Mouse (Mus musculus) embryonic facial prominence, embryonic 10.5 days (tissue): ENCODE measurements around the gene Rbfox1. TPM values are rescaled to one million over a fixed set of nuclear protein-coding genes. Genes with fewer than 3 reads are reported as not detected.

Experiments
- DNase-seq: peaks from one replicate; pipeline ENCODE4 v3.0.0-alpha.2; 2017; ENCODE audit warnings: low spot score
- H3K27ac ChIP-seq: fragments of 300-500 bp; sonication (generic); replicated peaks from 2 replicates; pipeline ENCODE4 v1.5.1; 2016; ENCODE audit warnings: mild to moderate bottlenecking
- H3K27me3 ChIP-seq: fragments of 300-500 bp; sonication (generic); replicated peaks from 2 replicates; pipeline ENCODE4 v1.6.1; 2016; ENCODE audit warnings: low read depth, mild to moderate bottlenecking; ENCODE audit not compliant: poor library complexity, severe bottlenecking
- H3K36me3 ChIP-seq: fragments of 300-500 bp; sonication (generic); replicated peaks from 2 replicates; pipeline ENCODE4 v1.6.1; 2016; ENCODE audit warnings: mild to moderate bottlenecking, moderate library complexity
- H3K4me1 ChIP-seq: fragments of 300-500 bp; sonication (generic); 2 replicates; pipeline ENCODE4 v1.6.1; 2016
- H3K4me3 ChIP-seq: fragments of 300-500 bp; sonication (generic); 2 replicates; pipeline ENCODE4 v1.5.1; 2016; ENCODE audit warnings: mild to moderate bottlenecking, moderate library complexity
- H3K9me3 ChIP-seq: fragments of 300-500 bp; sonication (generic); 2 replicates; pipeline ENCODE4 v1.6.1; 2016; ENCODE audit warnings: mild to moderate bottlenecking
- WGBS: fragments of 180-500 bp; shearing (Covaris S2); methylation state at CpG from one replicate; pipeline ENCODE4 v1.1.7; 2016; 5-methylcytosine and 5-hydroxymethylcytosine counted together
- polyA plus RNA-seq: library from polyadenylated mRNA; unstranded; fragments of >200 nt; fragmentation: Nextera tagmentation; extraction: Ambion mirVana; gene quantifications from 2 replicates; pipeline ENCODE4 v1.2.1, GENCODE M21; 2016

The Rbfox1 gene
- polyA plus RNA-seq, 1 experiment from 2014 or later, result 2.3 TPM

GRCm38 (mm10) chr16:7067109-7067508 is 1182.0 kb downstream of the Rbfox1 start:
- no peaks in the 10 kb centered on the region for H3K27me3 ChIP-seq
- H3K36me3 ChIP-seq, result no peaks in the 10 kb centered on the region
- no peak for DNase-seq
- no peaks in the 10 kb centered on the region for H3K4me1 ChIP-seq
- H3K9me3 ChIP-seq, result no peaks in the 10 kb centered on the region
- H3K27ac ChIP-seq, result no peak overlapping the region
- H3K4me3 ChIP-seq, result no peak overlapping the region
- 87% methylated on average over 8 of the region's 8 CpGs for WGBS

GRCm38 (mm10) chr16:7069599-7069998 is 1184.4 kb downstream of the Rbfox1 start:
- H3K4me1 ChIP-seq, result no peaks in the 10 kb centered on the region
- H3K36me3 ChIP-seq, result no peaks in the 10 kb centered on the region
- no peak overlapping the region for H3K27ac ChIP-seq
- no peak overlapping the region for H3K4me3 ChIP-seq
- H3K9me3 ChIP-seq, result no peaks in the 10 kb centered on the region
- no peaks in the 10 kb centered on the region for H3K27me3 ChIP-seq
- no peak for DNase-seq
- WGBS, result 71% methylated on average over 8 of the region's 8 CpGs

- Histone ChIP-seq H3K36me3 (no peaks in the 10 kb centered on the region), H3K9me3 (no peaks in the 10 kb centered on the region), H3K27me3 (no peaks in the 10 kb centered on the region), H3K4me1 (no peaks in the 10 kb centered on the region), H3K4me3 (no peak overlapping the region), H3K27ac (no peak overlapping the region)
- DNase-seq, result no peak
- WGBS, result 84% methylated on average over 4 of the region's 4 CpGs
Observed at GRCm38 (mm10) chr16:7074786-7075185, 1189.6 kb downstream of the Rbfox1 start.

- H3K27ac ChIP-seq, result no peak overlapping the region
- no peak for DNase-seq
- no peaks in the 10 kb centered on the region for H3K27me3 ChIP-seq
- 82% methylated on average over 6 of the region's 6 CpGs for WGBS
- no peaks in the 10 kb centered on the region for H3K4me1 ChIP-seq
- H3K36me3 ChIP-seq, result no peaks in the 10 kb centered on the region
- no peaks in the 10 kb centered on the region for H3K9me3 ChIP-seq
- H3K4me3 ChIP-seq, result no peak overlapping the region
Observed at GRCm38 (mm10) chr16:7075749-7076148, 1190.6 kb downstream of the Rbfox1 start.

- Histone ChIP-seq H3K27me3 (no peaks in the 10 kb centered on the region), H3K27ac (no peak overlapping the region), H3K9me3 (no peaks in the 10 kb centered on the region), H3K4me3 (no peak overlapping the region), H3K36me3 (no peaks in the 10 kb centered on the region), H3K4me1 (0 out of 2 replicates have a peak, but pooled peaks cover 4% of the 10 kb centered on the region)
- 94% methylated on average over 1 of the region's 1 CpGs for WGBS
- no peak for DNase-seq
Observed at GRCm38 (mm10) chr16:7076305-7076704, 1191.2 kb downstream of the Rbfox1 start.

GRCm38 (mm10) chr16:7076707-7077106 is 1191.6 kb downstream of the Rbfox1 start:
- 90% methylated on average over 3 of the region's 3 CpGs for WGBS
- no peaks in the 10 kb centered on the region for H3K36me3 ChIP-seq
- no peak for DNase-seq
- no peak overlapping the region for H3K4me3 ChIP-seq
- H3K4me1 ChIP-seq, result 0 out of 2 replicates have a peak, but pooled peaks cover 5% of the 10 kb centered on the region
- H3K9me3 ChIP-seq, result no peaks in the 10 kb centered on the region
- no peaks in the 10 kb centered on the region for H3K27me3 ChIP-seq
- H3K27ac ChIP-seq, result no peak overlapping the region

- no peak overlapping the region for H3K27ac ChIP-seq
- no peak overlapping the region for H3K4me3 ChIP-seq
- H3K36me3 ChIP-seq, result no peaks in the 10 kb centered on the region
- no peaks in the 10 kb centered on the region for H3K9me3 ChIP-seq
- DNase-seq, result no peak
- 0 out of 2 replicates have a peak, but pooled peaks cover 5% of the 10 kb centered on the region for H3K4me1 ChIP-seq
- 80% methylated on average over 3 of the region's 3 CpGs for WGBS
- H3K27me3 ChIP-seq, result no peaks in the 10 kb centered on the region
Observed at GRCm38 (mm10) chr16:7081074-7081568, 1196.0 kb downstream of the Rbfox1 start.

GRCm38 (mm10) chr16:7081684-7082255 is 1196.6 kb downstream of the Rbfox1 start:
- Histone ChIP-seq H3K27me3 (no peaks in the 10 kb centered on the region), H3K4me3 (no peak overlapping the region), H3K9me3 (no peaks in the 10 kb centered on the region), H3K27ac (no peak overlapping the region), H3K4me1 (0 out of 2 replicates have a peak, but pooled peaks cover 5% of the 10 kb centered on the region), H3K36me3 (no peaks in the 10 kb centered on the region)
- no peak for DNase-seq
- WGBS, result 85% methylated on average over 5 of the region's 5 CpGs

GRCm38 (mm10) chr16:7083937-7084336 is 1198.8 kb downstream of the Rbfox1 start:
- DNase-seq, result no peak
- H3K4me1 ChIP-seq, result 0 out of 2 replicates have a peak, but pooled peaks cover 5% of the 10 kb centered on the region
- H3K27me3 ChIP-seq, result no peaks in the 10 kb centered on the region
- WGBS, result 87% methylated on average over 2 of the region's 2 CpGs
- H3K9me3 ChIP-seq, result no peaks in the 10 kb centered on the region
- no peak overlapping the region for H3K27ac ChIP-seq
- H3K4me3 ChIP-seq, result no peak overlapping the region
- H3K36me3 ChIP-seq, result no peaks in the 10 kb centered on the region

GRCm38 (mm10) chr16:7088601-7089430 is 1203.7 kb downstream of the Rbfox1 start:
- no peak overlapping the region for H3K27ac ChIP-seq
- H3K4me1 ChIP-seq, result no peaks in the 10 kb centered on the region
- no peaks in the 10 kb centered on the region for H3K27me3 ChIP-seq
- no peak overlapping the region for H3K4me3 ChIP-seq
- no peaks in the 10 kb centered on the region for H3K9me3 ChIP-seq
- no peaks in the 10 kb centered on the region for H3K36me3 ChIP-seq
- DNase-seq, result no peak
- 79% methylated on average over 10 of the region's 10 CpGs for WGBS

- WGBS, result 67% methylated on average over 1 of the region's 1 CpGs
- Histone ChIP-seq H3K36me3 (no peaks in the 10 kb centered on the region), H3K27me3 (no peaks in the 10 kb centered on the region), H3K9me3 (no peaks in the 10 kb centered on the region), H3K4me3 (no peak overlapping the region), H3K4me1 (no peaks in the 10 kb centered on the region), H3K27ac (no peak overlapping the region)
- DNase-seq, result no peak
Observed at GRCm38 (mm10) chr16:7089475-7089874, 1204.3 kb downstream of the Rbfox1 start.

- no peak for DNase-seq
- no peaks in the 10 kb centered on the region for H3K4me1 ChIP-seq
- no peaks in the 10 kb centered on the region for H3K27me3 ChIP-seq
- H3K36me3 ChIP-seq, result no peaks in the 10 kb centered on the region
- H3K4me3 ChIP-seq, result no peak overlapping the region
- 92% methylated on average over 6 of the region's 6 CpGs for WGBS
- H3K9me3 ChIP-seq, result no peaks in the 10 kb centered on the region
- H3K27ac ChIP-seq, result no peak overlapping the region
Observed at GRCm38 (mm10) chr16:7090205-7090604, 1205.0 kb downstream of the Rbfox1 start.

- DNase-seq, result no peak
- Histone ChIP-seq H3K36me3 (no peaks in the 10 kb centered on the region), H3K9me3 (no peaks in the 10 kb centered on the region), H3K4me3 (no peak overlapping the region), H3K27ac (no peak overlapping the region), H3K4me1 (no peaks in the 10 kb centered on the region), H3K27me3 (no peaks in the 10 kb centered on the region)
- whole genome bisulfite sequencing, result 80% methylated on average over 4 of the region's 4 CpGs
Observed at GRCm38 (mm10) chr16:7092811-7093210, 1207.7 kb downstream of the Rbfox1 start.
